Mouse (Mus musculus) kidney, postnatal 25 days (tissue): ENCODE data around the gene Cib3.

ENCODE experiments used
- DNase-seq, 2 experiments: peaks; one replicate each; pipeline ENCODE4 v3.0.0; 2021; ENCODE audit warnings: mixed read lengths in 2 of 2

Gene Cib3

DNA sequence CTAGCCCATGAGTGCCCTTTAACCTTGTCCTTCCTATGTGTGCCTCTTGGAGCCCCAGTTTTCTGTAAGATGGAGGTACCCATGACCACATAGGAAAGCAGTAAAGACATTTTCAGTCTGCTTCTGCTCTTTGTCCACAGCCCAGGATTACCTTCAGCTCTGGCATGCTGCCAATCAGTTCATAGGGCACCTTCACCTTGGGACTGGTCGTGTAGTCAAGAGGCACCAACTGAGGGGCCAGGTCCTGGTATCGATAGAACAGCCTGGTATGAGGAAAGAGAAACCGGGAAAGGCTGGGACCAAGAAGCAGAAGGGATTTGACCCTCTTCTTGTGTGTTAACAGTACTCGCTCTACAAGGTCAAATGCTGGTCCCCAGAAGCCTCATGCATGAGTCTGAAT lies 2.4 kb downstream of the Cib3 start:
- DNase-seq = peak; percentile 41 to 45

DNA sequence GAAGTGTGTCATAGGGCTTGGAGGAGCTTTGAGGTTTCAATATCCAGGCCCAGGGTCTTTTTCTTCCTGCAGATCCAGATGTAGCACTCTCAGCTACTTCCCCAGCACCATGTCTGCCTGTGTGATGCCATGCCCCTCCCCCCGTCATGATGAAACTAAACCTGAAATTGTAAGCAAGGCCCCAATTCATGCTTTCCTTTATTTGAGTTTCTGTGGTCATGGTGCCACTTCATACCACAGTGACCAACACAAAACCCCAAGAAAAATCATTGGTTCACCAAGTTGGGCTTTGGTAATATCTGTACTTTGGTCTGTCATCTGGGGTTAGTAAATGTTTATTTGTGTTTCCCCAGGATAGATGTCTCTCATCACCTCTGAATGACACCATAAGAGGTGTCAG lies 4.1 kb downstream of the Cib3 start:
- peak in 1 of 2 experiments; percentile 6 for DNase-seq

DNA sequence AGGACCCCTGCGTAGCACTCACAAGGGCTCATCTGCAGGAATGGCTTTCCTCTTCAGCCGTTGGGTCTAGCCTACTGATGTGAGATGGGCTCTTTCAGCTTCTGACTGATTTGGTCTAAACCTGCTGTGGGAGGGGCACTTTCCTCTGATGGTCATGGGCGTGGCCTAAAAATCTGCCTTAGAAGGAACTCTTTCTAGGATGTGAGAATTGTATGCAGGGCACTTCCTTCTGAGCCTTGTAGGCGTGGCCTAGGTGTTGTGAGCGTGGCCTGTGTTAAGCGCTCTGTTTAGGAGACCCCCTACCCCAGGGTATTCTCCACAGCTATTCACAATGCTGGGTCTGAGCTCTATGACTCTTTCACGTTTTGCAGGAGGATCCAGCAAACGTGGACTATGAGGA lies 14.6 kb downstream of the Cib3 start:
- no peak for DNase-seq

DNA sequence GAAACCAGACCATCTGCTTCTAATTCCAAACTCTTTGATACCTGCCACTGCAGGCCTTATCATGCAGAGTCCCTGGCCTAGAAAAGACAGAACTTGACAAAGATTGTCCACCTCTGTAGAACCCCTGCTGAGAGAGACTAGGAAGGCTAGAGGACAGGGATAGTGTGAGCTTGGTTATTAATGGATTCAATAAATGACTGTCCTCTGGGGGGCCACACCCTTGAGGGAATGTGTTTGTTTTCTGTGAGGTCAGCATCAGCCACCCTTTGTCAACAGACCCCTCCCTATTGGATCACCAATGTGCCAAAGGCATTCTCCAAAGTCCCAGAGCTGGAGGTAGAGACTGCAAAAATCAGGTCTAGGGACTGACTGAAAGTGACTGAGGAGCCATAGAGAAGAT lies 20.6 kb downstream of the Cib3 start:
- DNase-seq = no peak

DNA sequence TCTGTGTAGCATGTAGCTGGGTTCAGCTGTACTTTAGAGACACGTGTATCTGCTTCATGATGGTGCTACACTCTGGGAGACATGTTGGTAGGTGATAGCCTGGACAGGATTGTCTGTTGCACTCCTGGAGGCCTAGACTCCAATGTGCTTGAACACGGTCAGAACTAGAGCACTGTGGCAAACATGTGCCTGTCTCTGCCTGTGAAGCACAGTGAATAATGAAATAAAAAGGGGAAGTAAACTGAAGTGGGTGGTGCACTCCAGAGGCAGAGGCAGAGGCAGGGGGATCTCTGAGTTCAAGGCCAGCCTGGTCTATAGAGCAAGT lies 22.5 kb downstream of the Cib3 start:
- no peak for DNase-seq

GRCm38 (mm10) chr8:72189417-72190214 lies 23.0 kb downstream of the Cib3 start, which contains the start of gene Hsh2d:
Gene Hsh2d (plus strand): TSS chr8:72189638.
- no peak for DNase-seq

- DNase-seq = no peak
These were observed 24.8 kb downstream of the Cib3 start for GRCm38 (mm10) chr8:72187793-72188331.

- no peak for DNase-seq
These were observed 29.0 kb downstream of the Cib3 start for GRCm38 (mm10) chr8:72183554-72184202.

DNA sequence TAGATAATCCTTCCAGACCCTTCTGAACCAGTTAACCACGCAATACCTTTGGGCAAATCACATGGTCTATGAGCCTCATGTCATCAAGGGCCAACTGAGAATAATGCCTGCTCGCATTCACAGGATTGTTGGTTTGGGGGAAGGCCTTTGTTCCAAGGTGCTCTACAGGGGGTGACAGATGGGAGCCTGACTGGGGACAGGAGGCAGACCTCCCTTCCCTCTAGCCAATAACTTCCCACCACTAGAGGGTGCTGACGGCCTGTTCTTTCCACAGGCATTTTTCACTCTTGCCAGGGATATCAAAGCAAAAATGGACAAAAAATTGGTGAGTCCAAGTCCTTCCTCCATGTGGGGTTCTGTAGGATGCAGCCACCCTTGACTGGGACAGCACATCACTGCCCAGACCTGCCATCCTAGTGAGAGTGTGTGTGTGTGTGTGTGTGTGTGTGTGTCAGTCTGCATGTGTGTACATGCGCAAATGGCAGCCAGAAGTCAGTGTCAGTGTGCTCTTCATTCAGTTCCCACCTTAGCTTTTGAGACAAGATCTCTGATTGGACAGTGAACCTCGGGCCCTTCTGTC lies 35.2 kb downstream of the Cib3 start:
- peak; percentile 59 to 87 for DNase-seq

GRCm38 (mm10) chr8:72169681-72170249 lies 42.9 kb downstream of the Cib3 start:
- DNase-seq = peak; percentile 66 to 86

GRCm38 (mm10) chr8:72169098-72169668 lies 43.5 kb downstream of the Cib3 start:
- DNase-seq = no peak

GRCm38 (mm10) chr8:72162821-72163220 lies 49.8 kb downstream of the Cib3 start:
- DNase-seq = peak in 1 of 2 experiments; percentile 15

DNA sequence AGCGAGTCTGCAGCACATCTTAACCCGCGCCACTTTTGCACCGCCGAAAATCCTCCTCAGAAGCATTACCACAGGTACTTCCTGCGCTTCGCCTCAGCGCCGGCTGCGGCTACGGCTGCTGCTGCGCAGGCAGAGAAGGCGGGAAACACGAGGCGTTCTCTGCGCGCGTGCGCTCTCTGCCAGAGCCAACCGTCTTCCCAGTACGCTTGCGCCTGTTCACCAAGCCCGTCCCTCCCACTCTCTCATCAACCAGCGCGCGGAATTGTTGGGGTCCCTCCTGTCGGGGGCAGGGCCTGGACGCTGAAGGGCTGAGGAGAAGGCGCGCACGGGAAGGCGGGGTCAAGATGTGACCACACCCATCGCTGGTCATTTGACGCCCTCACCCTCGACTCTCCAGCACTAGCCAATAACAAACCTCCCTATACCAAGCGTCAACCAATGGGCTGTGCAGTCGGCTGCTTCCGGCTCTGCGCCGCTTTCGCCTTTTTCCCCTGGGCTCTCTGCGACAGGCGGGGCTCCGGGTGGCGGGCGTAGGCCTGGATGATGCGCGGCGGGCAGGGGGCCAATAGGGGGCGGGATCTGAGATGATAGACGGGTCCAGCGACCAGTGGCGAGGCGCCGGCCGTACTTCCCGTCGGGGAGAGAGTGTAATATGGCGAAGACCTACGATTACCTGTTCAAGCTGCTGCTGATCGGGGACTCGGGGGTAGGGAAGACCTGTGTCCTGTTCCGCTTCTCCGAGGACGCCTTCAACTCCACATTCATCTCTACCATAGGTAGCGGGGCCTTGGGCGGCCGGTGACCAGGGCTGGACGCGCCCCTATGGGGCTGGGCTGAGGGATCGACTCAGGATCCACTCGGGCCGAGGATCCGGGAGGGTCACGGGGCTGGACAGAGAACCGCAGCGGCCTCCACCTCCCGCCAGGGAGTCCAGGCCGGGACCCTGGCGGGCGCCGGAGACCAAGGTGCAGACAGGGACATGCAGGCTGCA lies 51.6 kb downstream of the Cib3 start, which contains the start of gene Rab8a:
Gene Rab8a, plus strand, starts transcription at position 494 of the 991 bp plus-strand sequence.
- peak; percentile 99 to 100 for DNase-seq

DNA sequence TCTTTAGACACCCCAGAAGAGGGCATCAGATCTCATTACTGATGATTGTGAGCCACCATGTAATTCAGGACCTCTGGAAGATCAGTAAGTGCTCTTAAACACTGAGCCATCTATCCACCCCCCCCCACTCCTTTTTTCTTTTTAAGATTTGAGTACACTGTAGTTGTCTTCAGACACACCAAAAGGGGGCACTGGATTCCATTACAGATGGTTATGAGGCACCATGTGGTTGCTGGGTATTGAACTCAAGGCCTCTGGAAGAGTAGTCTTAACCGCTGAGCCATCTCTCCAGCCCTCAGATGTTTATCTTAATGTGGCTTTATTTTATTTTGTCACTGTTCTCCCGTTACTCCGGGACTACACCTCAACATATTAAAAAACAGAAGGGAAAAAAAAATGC lies 52.6 kb downstream of the Cib3 start:
- no peak for DNase-seq

- DNase-seq = peak in 1 of 2 experiments; percentile 21
These were observed 53.9 kb downstream of the Cib3 start for GRCm38 (mm10) chr8:72158726-72159125.

DNA sequence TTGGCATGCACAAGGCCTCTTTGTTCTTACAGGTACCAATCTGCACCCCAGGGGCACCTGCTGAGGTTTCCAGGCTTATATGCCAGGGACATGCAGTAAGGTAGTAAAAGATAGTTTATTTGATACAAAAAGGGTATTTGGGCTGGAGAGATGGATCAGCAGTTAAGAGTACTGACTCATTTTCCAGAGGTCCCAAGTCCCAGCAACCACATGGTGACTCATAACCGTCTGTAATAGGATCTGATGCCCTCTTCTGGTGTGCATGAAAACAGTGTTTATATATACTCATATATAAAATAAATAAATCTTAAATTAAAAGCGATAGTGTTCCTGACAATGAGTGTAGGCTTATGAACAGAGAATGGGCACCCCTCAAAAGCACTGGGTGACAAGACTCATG lies 54.5 kb downstream of the Cib3 start:
- DNase-seq = peak in 1 of 2 experiments; percentile 26
